Mouse (Mus musculus) erythroblast, embryonic 14.5 days (primary cell): ENCODE measurements around the gene Gm35315.

Source experiments
- GATA1 ChIP-seq: IDR thresholded peaks from 2 replicates; pipeline ENCODE4 v1.6.1; 2012; ENCODE audit warnings: low read length, inconsistent platforms, mixed read lengths
- TAL1 ChIP-seq: IDR thresholded peaks from 3 replicates; pipeline ENCODE4 v1.6.1; 2012; ENCODE audit warnings: low read length, inconsistent platforms, mixed read lengths

GRCm38 (mm10) chr5:110106901-110107564 lies 12.8 kb upstream of the Gm35315 start:
- TF ChIP-seq GATA1 (no peak), TAL1 (no peak)
